Mouse (Mus musculus) CH12.LX (cell line): Measurements from ENCODE around the gene Ranbp10.
"Not testable (repeated sequence)": the region's sequence is repeated elsewhere in the genome, so short reads cannot be mapped to it uniquely, and the experiment has no call there.

Source experiments
- CTCF ChIP-seq, 2 experiments: IDR thresholded peaks in 1 of 2; conservative IDR thresholded peaks in 1 of 2; 2 replicates each; pipeline ENCODE4 v1.5.1; 2011 to 2012; ENCODE audit warnings: low read depth in 2 of 2, low read length in 2 of 2, improper control_type of control experiment in 1 of 2, inconsistent platforms in 1 of 2, mild to moderate bottlenecking in 1 of 2, moderate library complexity in 1 of 2
- EP300 ChIP-seq: IDR thresholded peaks from 2 replicates; pipeline ENCODE4 v1.6.1; 2011; ENCODE audit warnings: low read length, improper control_type of control experiment
- JUND ChIP-seq: conservative IDR thresholded peaks from 2 replicates; pipeline ENCODE4 v1.6.1; 2011; ENCODE audit warnings: low read depth, low read length, improper control_type of control experiment
- POLR2A ChIP-seq: IDR thresholded peaks from 2 replicates; pipeline ENCODE4 v1.6.1; 2011; ENCODE audit warnings: low read depth, mild to moderate bottlenecking, improper control_type of control experiment, low read length
- POLR2AphosphoS2 ChIP-seq: IDR thresholded peaks from 2 replicates; pipeline ENCODE4 v1.6.1; 2011; ENCODE audit warnings: low read depth, low read length, improper control_type of control experiment
- RAD21 ChIP-seq: IDR thresholded peaks from 2 replicates; pipeline ENCODE4 v1.6.1; 2011; ENCODE audit warnings: low read depth, mild to moderate bottlenecking, low read length, improper control_type of control experiment, moderate library complexity
- RCOR1 ChIP-seq: conservative IDR thresholded peaks from 2 replicates; pipeline ENCODE4 v1.6.1; 2012; ENCODE audit warnings: low read depth, mild to moderate bottlenecking, inconsistent platforms, low read length, improper control_type of control experiment
- SIN3A ChIP-seq: IDR thresholded peaks from 2 replicates; pipeline ENCODE4 v1.6.1; 2012; ENCODE audit warnings: low read length, improper control_type of control experiment, inconsistent platforms
- SMC3 ChIP-seq: IDR thresholded peaks from 2 replicates; pipeline ENCODE4 v1.6.1; 2011; ENCODE audit warnings: low read depth, low read length, improper control_type of control experiment
- TBP ChIP-seq: conservative IDR thresholded peaks from 2 replicates; pipeline ENCODE4 v1.6.1; 2011; ENCODE audit warnings: low read depth, low read length, improper control_type of control experiment
- USF1 ChIP-seq: IDR thresholded peaks from 2 replicates; pipeline ENCODE4 v1.6.1; 2014; ENCODE audit warnings: low read depth, mild to moderate bottlenecking, inconsistent platforms, low read length, improper control_type of control experiment

DNA sequence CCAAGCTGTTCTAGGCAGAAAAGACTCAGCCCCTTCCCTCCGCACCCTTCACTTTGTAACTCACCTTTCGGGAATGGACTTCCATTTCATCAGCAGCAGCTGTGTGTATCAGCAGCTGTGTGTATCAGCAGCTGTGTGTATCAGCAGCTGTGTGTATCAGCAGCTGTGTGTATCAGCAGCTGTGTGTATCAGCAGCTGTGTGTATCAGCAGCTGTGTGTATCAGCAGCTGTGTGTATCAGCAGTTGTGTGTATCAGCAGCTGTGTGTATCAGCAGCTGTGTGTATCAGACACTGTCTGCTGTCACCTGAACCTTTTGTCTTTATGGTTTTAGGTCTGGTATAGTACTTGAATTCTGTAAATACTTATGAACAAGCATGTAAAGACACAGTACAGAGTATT, 6.6 kb upstream of the Ranbp10 start:
- TF ChIP-seq RCOR1; POLR2AphosphoS2; USF1; RAD21; EP300; TBP; SMC3; POLR2A; JUND; CTCF (conservative IDR thresholded peaks at IDR 0.05 in 1 of 2, IDR thresholded peaks at IDR 0.05 in 1 of 2; ENCODE audit: low read depth in 2 of 2, low read length in 2 of 2); SIN3A: not testable (repeated sequence)
